Mouse (Mus musculus): ENCODE measurements at regions not wholly inside any gene's neighbourhood (a gene's known extent, or its start where the extent isn't known, plus 50 kb on each side); places are given as distances from the start of the nearest gene placed in this dataset.

DNA sequence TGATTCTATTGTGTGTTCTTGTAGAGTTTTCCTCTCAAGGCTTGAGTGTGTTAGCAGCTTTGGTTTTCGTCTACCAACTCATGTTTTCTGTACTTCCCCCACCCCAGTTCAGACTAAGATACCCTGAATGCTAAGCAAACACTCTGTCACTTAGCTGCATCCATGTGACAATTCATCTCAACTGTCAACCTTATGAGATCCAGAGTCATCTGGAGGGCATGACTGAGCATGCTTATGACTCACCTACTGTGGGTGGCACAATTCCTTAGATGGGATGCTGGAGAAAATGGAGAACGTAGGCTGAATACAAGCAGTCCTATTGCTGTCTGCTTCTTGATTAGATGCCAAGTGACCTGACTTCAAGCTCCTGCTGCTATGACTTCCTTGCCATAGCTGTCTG is 73.3 kb upstream of the Gpr158 start:
- in situ Hi-C loops (cut with MboI; ENCODE audit: low pct_unique_long_range_greater_than_20kb), result loop anchor here (10.0 to 25.0 kb wide), 2 partner anchors 391 to 1418 kb away; no protein-coding TSS in a partner anchor

DNA sequence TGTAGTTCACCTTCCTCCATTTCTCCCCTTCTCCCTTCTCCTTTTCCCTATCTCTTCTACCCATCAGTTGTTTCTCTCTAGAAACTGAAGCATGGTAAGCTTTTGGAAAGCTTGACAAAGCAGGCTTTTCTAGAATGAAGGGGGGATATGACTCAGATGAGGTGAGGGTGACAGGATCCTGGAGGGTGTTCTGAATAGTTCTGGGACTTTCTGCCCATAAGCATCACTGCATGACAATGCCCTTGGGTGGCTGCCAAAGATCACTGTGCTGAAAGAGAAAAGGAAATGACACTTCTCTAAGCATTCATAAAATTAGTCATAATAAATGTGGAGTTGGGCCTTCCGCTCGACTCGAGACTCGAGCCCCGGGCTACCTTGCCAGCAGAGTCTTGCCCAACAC is 67.7 kb upstream of the Gpr158 start:
- peak; percentile 48 for DNase-seq (ENCODE audit: low read depth, low spot score)
- ChIA-PET CTCF (interaction anchor here (1.7 kb wide), 1 partner anchor 19 kb away, joined by 6 read pairs; no protein-coding TSS in a partner anchor), POLR2A (no interaction called here)
- peak; percentile 12 for ATAC-seq
- in situ Hi-C loops (cut with MboI; ENCODE audit: low pct_unique_long_range_greater_than_20kb), result loop anchor here (10.0 to 25.0 kb wide), 2 partner anchors 385 to 1413 kb away; no protein-coding TSS in a partner anchor
- no peaks in the 10 kb centered on the region for H3K27me3 ChIP-seq
- no peak for TF ChIP-seq CTCF (IDR thresholded peaks at IDR 0.05)

More for the DNA sequence above, 73.3 kb upstream of the Gpr158 start:
- peak; percentile 26 for ATAC-seq
- TF ChIP-seq CTCF (IDR thresholded peaks at IDR 0.05), result no peak
- CTCF ChIA-PET, result interaction anchor here (2.1 kb wide), 1 partner anchor 13 kb away, joined by 8 read pairs; no protein-coding TSS in a partner anchor
- no peak for DNase-seq (ENCODE audit: low read depth, low spot score)
- no peaks in the 10 kb centered on the region for H3K27me3 ChIP-seq
- POLR2A ChIA-PET, result no interaction called here

Data from Patski (cell line).